8 mouse cellular contexts compared by ENCODE assay signal in the genomic region with DNA sequence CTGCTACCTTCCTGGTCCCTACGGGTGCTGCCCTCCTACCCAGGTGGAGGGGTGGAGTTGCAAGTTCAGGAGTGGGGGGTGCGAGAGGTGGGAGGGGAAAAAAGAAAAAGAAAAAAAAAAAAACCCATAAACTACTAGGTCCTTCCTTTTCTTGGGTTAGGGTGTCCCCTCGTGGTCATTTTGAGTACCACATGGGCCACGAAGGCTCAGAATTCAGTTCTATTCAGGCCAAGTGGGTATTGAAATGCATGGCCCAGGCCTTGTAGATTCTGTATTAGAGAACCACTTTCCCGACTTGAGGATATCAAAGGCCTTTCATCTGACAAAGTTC. TPM values are rescaled to one million over a fixed set of nuclear protein-coding genes. Genes with fewer than 3 reads are reported as not detected.
A peak's percentile ranks its signal among the peaks of the same experiment; 100 is the strongest.
DNase-seq lines count a peak whose midpoint lies in the region; ATAC-seq and TF ChIP-seq lines count a peak whose summit lies in the region.

No protein-coding gene starts in this region.

- peak overlapping the region; percentile 86 for H3K4me2 ChIP-seq in midbrain, postnatal 0 days (ENCODE audit: low read depth, low read length, poor library complexity, severe bottlenecking)

- peaks cover 31% of the 10 kb centered on the region for H3K27me3 ChIP-seq in midbrain, postnatal 0 days (ENCODE audit: insufficient read depth, low read length)

- DNase-seq in left cerebral cortex, adult 18-20 months (ENCODE audit: low spot score in 2 of 2): peak; percentile 82 to 88
- no peak for DNase-seq in left cerebral cortex, adult 11 months (ENCODE audit: low spot score)
- DNase-seq in embryo, embryonic 10.5 days (ENCODE audit: low spot score): peak; percentile 83
- peak; percentile 63 for DNase-seq in heart, adult 8-10 months (ENCODE audit: low spot score)
- DNase-seq in kidney, adult 9 months: peak; percentile 81
- peak; percentile 52 for DNase-seq in liver
- DNase-seq in midbrain, postnatal 0 days (ENCODE audit: low spot score): peak; percentile 71
- peak; percentile 56 to 78 for DNase-seq in spleen, postnatal 4 days (ENCODE audit: low spot score in 2 of 2)

- peak overlapping the region; percentile 50; the same call in 1 of the 2 replicates for H3K9ac ChIP-seq in midbrain, postnatal 0 days (replicated peaks; ENCODE audit: low read length, poor library complexity, severe bottlenecking)

- H3K36me3 ChIP-seq in midbrain, postnatal 0 days (ENCODE audit: insufficient read depth, low read length): no peaks in the 10 kb centered on the region

- H3K4me3 ChIP-seq in midbrain, postnatal 0 days (ENCODE audit: low read depth, low read length): peak overlapping the region; percentile 38

- TF ChIP-seq CTCF in midbrain, postnatal 0 days (IDR thresholded peaks at IDR 0.05): peak; percentile 93

- H3K9me3 ChIP-seq in midbrain, postnatal 0 days (ENCODE audit: low read length): no peaks in the 10 kb centered on the region

- no peak overlapping the region for H3K27ac ChIP-seq in midbrain, postnatal 0 days (ENCODE audit: low read depth, low read length)

- no peak for ATAC-seq in midbrain, postnatal 0 days (ENCODE audit: low FRiP score)

- H3K4me1 ChIP-seq in midbrain, postnatal 0 days (ENCODE audit: insufficient read depth, low read length): peaks cover 4% of the 10 kb centered on the region; the same call in 1 of the 2 replicates

- 1% methylated on average over 5 of the region's 5 CpGs for WGBS in midbrain, postnatal 0 days

RNA-seq across cellular contexts. Expression of gene Scn4b, which starts 8.0 kb away (rescaled TPM):
- total RNA-seq in left cerebral cortex, adult 18-20 months (2021): 10 to 100 TPM; 87.0 to 91.4 TPM
- total RNA-seq in heart, adult 8-10 months (2022): 10 to 100 TPM; 30.2 to 58.6 (median 38.0) TPM
- total RNA-seq in midbrain, postnatal 0 days (2014; rRNA removed): 0.61 and 0.93 TPM in 2 replicates
- 0.31 and 0.37 TPM in 2 replicates for polyA plus RNA-seq in midbrain, postnatal 0 days (2015; fragmentation: Nextera tagmentation; extraction: Ambion mirVana)

RNA-seq across cellular contexts. Expression of gene Scn2b, which starts 28.6 kb away (rescaled TPM):
- total RNA-seq in left cerebral cortex, adult 18-20 months (2021): 100 to 1,000 TPM; 267 to 274 TPM
- total RNA-seq in heart, adult 8-10 months (2022): 1 to 10 TPM in 2 of 4 experiments, under 1 TPM in 2; 0.81 to 1.4 (median 1.1) TPM
- total RNA-seq in midbrain, postnatal 0 days (2014; rRNA removed): 12.8 and 14.1 TPM in 2 replicates
- polyA plus RNA-seq in midbrain, postnatal 0 days (2015; fragmentation: Nextera tagmentation; extraction: Ambion mirVana): 9.1 and 9.4 TPM in 2 replicates

RNA-seq across cellular contexts. Expression of gene BC049352, which starts 35.6 kb away (rescaled TPM):
- total RNA-seq in left cerebral cortex, adult 18-20 months (2021): 1 to 10 TPM in 1 of 2 experiments, under 1 TPM in 1; 0.84 to 1.3 TPM
- total RNA-seq in heart, adult 8-10 months (2022): not detected
- not detected in 2 replicates for total RNA-seq in midbrain, postnatal 0 days (2014; rRNA removed)
- 0.26 TPM in 1 of 2 replicates, not detected in the other for polyA plus RNA-seq in midbrain, postnatal 0 days (2015; fragmentation: Nextera tagmentation; extraction: Ambion mirVana)

RNA-seq across cellular contexts. Expression of gene Tmprss4, which starts 57.7 kb away (rescaled TPM):
- under 1 TPM in 1 of 2 experiments, not detected in 1; 0.28 TPM for total RNA-seq in left cerebral cortex, adult 18-20 months (2021)
- not detected for total RNA-seq in heart, adult 8-10 months (2022)
- 0.11 TPM in 1 of 2 replicates, not detected in the other for total RNA-seq in midbrain, postnatal 0 days (2014; rRNA removed)
- not detected in 2 replicates for polyA plus RNA-seq in midbrain, postnatal 0 days (2015; fragmentation: Nextera tagmentation; extraction: Ambion mirVana)

Comparison
In these comparisons a context has a peak if more than half of its experiments do, and no peak if none do; other contexts are left out.
1. RNA of gene Scn4b, which starts 8.0 kb away (total RNA-seq): 87.0 to 91.4 TPM in left cerebral cortex, adult 18-20 months and 30.2 to 58.6 TPM in heart, adult 8-10 months; 0.61 to 0.93 TPM in midbrain, postnatal 0 days; every median in the first group is over 10 times any median in the second.
2. RNA of gene Scn2b, which starts 28.6 kb away (total RNA-seq): 267 to 274 TPM in left cerebral cortex, adult 18-20 months; 12.8 to 14.1 TPM in midbrain, postnatal 0 days and 0.81 to 1.4 TPM in heart, adult 8-10 months; every median in the first group is over 10 times any median in the second.